Mouse (Mus musculus) heart, embryonic 16.5 days (tissue): Measurements from ENCODE around the gene Snx30. TPM values are rescaled to one million over a fixed set of nuclear protein-coding genes. Genes with fewer than 3 reads are reported as not detected.
A peak's percentile ranks its signal among the peaks of the same experiment; 100 is the strongest.

ENCODE experiments used
- ATAC-seq: fragments of 200-750 bp; cut with Nextera tagmentation; replicated peaks from 2 replicates; pipeline ENCODE4 v1.8.0; 2017; ENCODE audit warnings: moderate number of reproducible peaks; ENCODE audit not compliant: insufficient read depth, low FRiP score; ENCODE audit errors: extremely low read depth
- H3K27ac ChIP-seq: fragments of 300-500 bp; sonication (generic); 2 replicates; pipeline ENCODE4 v1.5.1; 2014; ENCODE audit warnings: mild to moderate bottlenecking, low read length, control low read depth, moderate library complexity
- H3K27me3 ChIP-seq: fragments of 300-500 bp; sonication (generic); 2 replicates; pipeline ENCODE4 v1.6.1; 2014; ENCODE audit warnings: low read length, mixed read lengths; ENCODE audit not compliant: control insufficient read depth, insufficient read depth
- H3K36me3 ChIP-seq: fragments of 300-500 bp; sonication (generic); 2 replicates; pipeline ENCODE4 v1.6.1; 2014; ENCODE audit not compliant: control insufficient read depth, insufficient read depth
- H3K4me1 ChIP-seq: fragments of 300-500 bp; sonication (generic); 2 replicates; pipeline ENCODE4 v1.6.1; 2014; ENCODE audit warnings: low read length, mixed read lengths; ENCODE audit not compliant: control insufficient read depth, insufficient read depth
- H3K4me2 ChIP-seq: fragments of 300-500 bp; sonication (generic); 2 replicates; pipeline ENCODE4 v1.6.1; 2014; ENCODE audit warnings: low read depth, mild to moderate bottlenecking, control low read depth, low read length
- H3K4me3 ChIP-seq: fragments of 300-500 bp; sonication (generic); 2 replicates; pipeline ENCODE4 v1.5.1; 2014; ENCODE audit warnings: mild to moderate bottlenecking, control low read depth, low read length
- H3K9ac ChIP-seq: fragments of 300-500 bp; sonication (generic); 2 replicates; pipeline ENCODE4 v1.6.1; 2014; ENCODE audit warnings: low read length, control low read depth
- H3K9me3 ChIP-seq: fragments of 300-500 bp; sonication (generic); replicated peaks from 2 replicates; pipeline ENCODE4 v1.6.1; 2016; ENCODE audit warnings: low read length; ENCODE audit not compliant: control insufficient read depth
- whole genome bisulfite sequencing: fragments of 180-500 bp; shearing (Covaris S2); extraction: QIAGEN DNeasy Blood & Tissue Kit; methylation state at CpG from one replicate; pipeline ENCODE4 v1.1.7; 2014; 5-methylcytosine and 5-hydroxymethylcytosine counted together
- polyA plus RNA-seq: library from polyadenylated mRNA; unstranded; fragments of >200 nt; fragmentation: Nextera tagmentation; extraction: Ambion mirVana; gene quantifications from 2 replicates; pipeline ENCODE4 v1.2.1, GENCODE M21; 2015

The Snx30 gene
- polyA plus RNA-seq, 1 experiment from 2014 or later = 8.0 TPM

GRCm38 (mm10) chr4:59879444-59879843, 73.8 kb downstream of the Snx30 start:
- Histone ChIP-seq H3K4me1 (peaks cover 5% of the 10 kb centered on the region; the same call in 1 of the 2 replicates), H3K36me3 (peaks cover 16% of the 10 kb centered on the region), H3K4me2 (no peak overlapping the region), H3K27me3 (no peaks in the 10 kb centered on the region), H3K27ac (peak overlapping the region; percentile 45; the same call in 1 of the 2 replicates), H3K4me3 (no peak overlapping the region), H3K9ac (no peak overlapping the region), H3K9me3 (no peaks in the 10 kb centered on the region)
- 83% methylated on average over 3 of the region's 3 CpGs for WGBS
- no peak for ATAC-seq

- Histone ChIP-seq H3K4me3 (no peak overlapping the region), H3K27ac (no peak overlapping the region; the same call in 1 of the 2 replicates), H3K9me3 (no peaks in the 10 kb centered on the region), H3K9ac (no peak overlapping the region), H3K4me2 (no peak overlapping the region), H3K4me1 (peaks cover 5% of the 10 kb centered on the region; the same call in 1 of the 2 replicates), H3K36me3 (peaks cover 19% of the 10 kb centered on the region), H3K27me3 (no peaks in the 10 kb centered on the region)
- WGBS = 78% methylated on average over 5 of the region's 5 CpGs
- no peak; the same call in 1 of the 2 replicates for ATAC-seq
These were observed 75.1 kb downstream of the Snx30 start for GRCm38 (mm10) chr4:59880725-59881124.

- H3K4me2 ChIP-seq = no peak overlapping the region
- no peaks in the 10 kb centered on the region for H3K27me3 ChIP-seq
- H3K4me1 ChIP-seq = peaks cover 5% of the 10 kb centered on the region; the same call in 1 of the 2 replicates
- H3K36me3 ChIP-seq = peaks cover 19% of the 10 kb centered on the region
- no peak for ATAC-seq
- no peak overlapping the region for H3K27ac ChIP-seq
- H3K9ac ChIP-seq = no peak overlapping the region
- WGBS = 77% methylated on average over 2 of the region's 2 CpGs
- no peak overlapping the region for H3K4me3 ChIP-seq
- H3K9me3 ChIP-seq = no peaks in the 10 kb centered on the region
These were observed 75.6 kb downstream of the Snx30 start for GRCm38 (mm10) chr4:59881210-59881609.

GRCm38 (mm10) chr4:59884136-59884696, 78.6 kb downstream of the Snx30 start:
- Histone ChIP-seq H3K4me1 (peaks cover 4% of the 10 kb centered on the region; the same call in 1 of the 2 replicates), H3K27me3 (no peaks in the 10 kb centered on the region), H3K4me3 (no peak overlapping the region), H3K27ac (peak overlapping the region; percentile 28), H3K9me3 (no peaks in the 10 kb centered on the region), H3K9ac (no peak overlapping the region), H3K36me3 (peaks cover 19% of the 10 kb centered on the region), H3K4me2 (no peak overlapping the region)
- no peak; the same call in 1 of the 2 replicates for ATAC-seq
- 71% methylated on average over 6 of the region's 6 CpGs for WGBS

- 82% methylated on average over 6 of the region's 6 CpGs for WGBS
- no peak for ATAC-seq
- peaks cover 13% of the 10 kb centered on the region for H3K36me3 ChIP-seq
These were observed 80.6 kb downstream of the Snx30 start for GRCm38 (mm10) chr4:59886281-59886680.

GRCm38 (mm10) chr4:59887011-59887410, 81.4 kb downstream of the Snx30 start:
- H3K27me3 ChIP-seq = no peaks in the 10 kb centered on the region
- no peak overlapping the region for H3K4me2 ChIP-seq
- H3K27ac ChIP-seq = no peak overlapping the region
- WGBS = 82% methylated on average over 5 of the region's 5 CpGs
- ATAC-seq = no peak
- peaks cover 23% of the 10 kb centered on the region for H3K4me1 ChIP-seq
- no peaks in the 10 kb centered on the region for H3K9me3 ChIP-seq
- H3K36me3 ChIP-seq = peaks cover 10% of the 10 kb centered on the region
- H3K9ac ChIP-seq = no peak overlapping the region
- no peak overlapping the region for H3K4me3 ChIP-seq

More at GRCm38 (mm10) chr4:59886281-59886680, 80.6 kb downstream of the Snx30 start:
- H3K9ac ChIP-seq = no peak overlapping the region
- H3K4me1 ChIP-seq = peaks cover 21% of the 10 kb centered on the region
- H3K4me2 ChIP-seq = no peak overlapping the region
- no peak overlapping the region for H3K27ac ChIP-seq
- no peaks in the 10 kb centered on the region for H3K9me3 ChIP-seq
- no peak overlapping the region for H3K4me3 ChIP-seq
- H3K27me3 ChIP-seq = no peaks in the 10 kb centered on the region

- Histone ChIP-seq H3K36me3 (0 out of 2 replicates have a peak, but pooled peaks cover 3% of the 10 kb centered on the region), H3K4me3 (no peak overlapping the region), H3K4me2 (no peak overlapping the region), H3K27ac (no peak overlapping the region), H3K9me3 (no peaks in the 10 kb centered on the region), H3K9ac (no peak overlapping the region), H3K4me1 (peaks cover 26% of the 10 kb centered on the region), H3K27me3 (no peaks in the 10 kb centered on the region)
- WGBS = 76% methylated on average over 5 of the region's 5 CpGs
- ATAC-seq = no peak
These were observed 82.4 kb downstream of the Snx30 start for GRCm38 (mm10) chr4:59888014-59888413.

GRCm38 (mm10) chr4:59890086-59890600, 84.5 kb downstream of the Snx30 start:
- no peaks in the 10 kb centered on the region for H3K27me3 ChIP-seq
- H3K27ac ChIP-seq = peak overlapping the region; percentile 91
- H3K9ac ChIP-seq = no peak overlapping the region
- no peaks in the 10 kb centered on the region for H3K9me3 ChIP-seq
- no peak overlapping the region for H3K4me2 ChIP-seq
- H3K4me1 ChIP-seq = peaks cover 39% of the 10 kb centered on the region
- no peak overlapping the region for H3K4me3 ChIP-seq
- WGBS = 51% methylated on average over 6 of the region's 6 CpGs
- H3K36me3 ChIP-seq = peaks cover 8% of the 10 kb centered on the region; the same call in 1 of the 2 replicates
- peak; percentile 88 for ATAC-seq

- H3K27ac ChIP-seq = no peak overlapping the region; the same call in 1 of the 2 replicates
- H3K27me3 ChIP-seq = no peaks in the 10 kb centered on the region
- ATAC-seq = no peak
- no peak overlapping the region for H3K9ac ChIP-seq
- no peak overlapping the region for H3K4me3 ChIP-seq
- peaks cover 36% of the 10 kb centered on the region for H3K4me1 ChIP-seq
- 80% methylated on average over 10 of the region's 10 CpGs for WGBS
- H3K36me3 ChIP-seq = peaks cover 8% of the 10 kb centered on the region; the same call in 1 of the 2 replicates
- no peak overlapping the region for H3K4me2 ChIP-seq
- no peaks in the 10 kb centered on the region for H3K9me3 ChIP-seq
These were observed 86.2 kb downstream of the Snx30 start for GRCm38 (mm10) chr4:59891723-59892416.
